Mouse (Mus musculus) forebrain, embryonic 14.5 days (tissue): ENCODE measurements around the gene Gstm4. TPM values are rescaled to one million over a fixed set of nuclear protein-coding genes. Genes with fewer than 3 reads are reported as not detected.

ENCODE experiments used
- ATAC-seq: fragments of 200-750 bp; cut with Nextera tagmentation; 2 replicates; pipeline ENCODE4 v1.8.0; 2017; ENCODE audit warnings: mild to moderate bottlenecking, moderate library complexity
- DNase-seq: peaks from one replicate; pipeline ENCODE4 v3.0.0-alpha.2; 2015; ENCODE audit warnings: low spot score
- H3K27ac ChIP-seq: fragments of 300-500 bp; sonication (generic); 2 replicates; pipeline ENCODE4 v1.5.1; 2014; ENCODE audit warnings: low read depth, mild to moderate bottlenecking, control low read depth, low read length, moderate library complexity
- H3K27me3 ChIP-seq: fragments of 300-500 bp; sonication (generic); replicated peaks from 2 replicates; pipeline ENCODE4 v1.6.1; 2014; ENCODE audit warnings: low read length, control low read depth, mixed read lengths; ENCODE audit not compliant: control insufficient read depth, insufficient read depth
- H3K36me3 ChIP-seq: fragments of 300-500 bp; sonication (generic); 2 replicates; pipeline ENCODE4 v1.6.1; 2014; ENCODE audit warnings: low read length, control low read depth; ENCODE audit not compliant: control insufficient read depth, insufficient read depth
- H3K4me1 ChIP-seq: fragments of 300-500 bp; sonication (generic); 2 replicates; pipeline ENCODE4 v1.6.1; 2014; ENCODE audit warnings: antibody characterized with exemption, low read length, control low read depth; ENCODE audit not compliant: control insufficient read depth, insufficient read depth
- H3K4me2 ChIP-seq: fragments of 300-500 bp; sonication (generic); 2 replicates; pipeline ENCODE4 v1.6.1; 2014; ENCODE audit warnings: mild to moderate bottlenecking, control low read depth, low read length
- H3K4me3 ChIP-seq: fragments of 300-500 bp; sonication (generic); 2 replicates; pipeline ENCODE4 v1.5.1; 2014; ENCODE audit warnings: low read depth, low read length, control low read depth
- H3K9ac ChIP-seq: fragments of 300-500 bp; sonication (generic); 2 replicates; pipeline ENCODE4 v1.6.1; 2014; ENCODE audit warnings: mild to moderate bottlenecking, low read length, control low read depth, moderate library complexity
- H3K9me3 ChIP-seq: fragments of 300-500 bp; sonication (generic); replicated peaks from 2 replicates; pipeline ENCODE4 v1.6.1; 2016; ENCODE audit warnings: low read length, control low read depth, mixed read lengths; ENCODE audit not compliant: control insufficient read depth
- WGBS: fragments of 180-500 bp; shearing (Covaris S2); extraction: QIAGEN DNeasy Blood & Tissue Kit; methylation state at CpG from one replicate; pipeline ENCODE4 v1.1.7; 2014; 5-methylcytosine and 5-hydroxymethylcytosine counted together
- polyA plus RNA-seq: library from polyadenylated mRNA; unstranded; fragments of >200 nt; fragmentation: Nextera tagmentation; extraction: Ambion mirVana; gene quantifications from 2 replicates; pipeline ENCODE4 v1.2.1, GENCODE M21; 2014

Gstm4 gene
- polyA plus RNA-seq, 1 experiment from 2014 or later: 17.6 TPM

DNA sequence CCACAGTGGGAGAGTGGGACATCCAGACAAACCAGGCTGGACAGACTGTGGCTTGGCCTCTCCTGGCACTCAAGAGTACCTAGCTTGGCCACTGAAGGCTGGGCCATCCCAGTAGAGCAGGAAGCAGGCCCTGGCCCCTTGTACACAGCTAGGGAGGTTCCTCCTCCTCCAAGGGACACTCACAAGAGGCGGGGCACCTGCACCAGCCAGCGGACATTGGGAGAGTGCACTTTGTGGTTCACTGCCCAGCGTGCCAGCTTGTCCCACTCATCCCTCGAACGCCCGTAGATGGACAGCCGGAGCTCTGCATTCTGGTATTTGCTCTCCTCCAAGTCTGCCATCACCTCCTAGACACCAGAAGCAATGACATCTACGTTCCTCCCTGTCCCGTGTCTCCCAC, 32.1 kb upstream of the Gstm4 start:
- WGBS: 93% methylated on average over 9 of the region's 9 CpGs
- Histone ChIP-seq H3K9me3 (no peaks in the 10 kb centered on the region), H3K27ac (no peak overlapping the region), H3K4me3 (no peak overlapping the region), H3K36me3 (peaks cover 61% of the 10 kb centered on the region), H3K27me3 (no peaks in the 10 kb centered on the region), H3K9ac (no peak overlapping the region), H3K4me1 (no peaks in the 10 kb centered on the region), H3K4me2 (no peak overlapping the region)
- no peak for ATAC-seq
- no peak for DNase-seq

- H3K27ac ChIP-seq: peak overlapping the region; percentile 49
These were observed 28.4 kb upstream of the Gstm4 start for GRCm38 (mm10) chr3:108072983-108073569.

GRCm38 (mm10) chr3:108070295-108071293, 25.9 kb upstream of the Gstm4 start:
- peak; percentile 36 for DNase-seq
- Histone ChIP-seq H3K9me3 (no peaks in the 10 kb centered on the region), H3K4me1 (no peaks in the 10 kb centered on the region), H3K27ac (no peak overlapping the region), H3K4me3 (no peak overlapping the region), H3K9ac (no peak overlapping the region), H3K4me2 (no peak overlapping the region), H3K36me3 (peaks cover 21% of the 10 kb centered on the region), H3K27me3 (no peaks in the 10 kb centered on the region)
- 0 out of 2 replicates have a peak, but pooled peaks have one; percentile 13 for ATAC-seq
- 69% methylated on average over 10 of the region's 10 CpGs for WGBS

More at GRCm38 (mm10) chr3:108072983-108073569, 28.4 kb upstream of the Gstm4 start:
- peak; percentile 43; the same call in 1 of the 2 replicates for ATAC-seq
- Histone ChIP-seq H3K4me2 (no peak overlapping the region), H3K4me1 (no peaks in the 10 kb centered on the region), H3K4me3 (no peak overlapping the region), H3K9me3 (no peaks in the 10 kb centered on the region), H3K9ac (no peak overlapping the region), H3K36me3 (peaks cover 46% of the 10 kb centered on the region), H3K27me3 (no peaks in the 10 kb centered on the region)
- 68% methylated on average over 10 of the region's 10 CpGs for WGBS
- DNase-seq: peak; percentile 46

- Histone ChIP-seq H3K9ac (no peak overlapping the region), H3K36me3 (peaks cover 9% of the 10 kb centered on the region; the same call in 1 of the 2 replicates), H3K27ac (no peak overlapping the region), H3K4me2 (no peak overlapping the region), H3K4me3 (no peak overlapping the region), H3K4me1 (no peaks in the 10 kb centered on the region), H3K9me3 (no peaks in the 10 kb centered on the region), H3K27me3 (no peaks in the 10 kb centered on the region)
- ATAC-seq (no peak), DNase-seq (no peak)
- 83% methylated on average over 13 of the region's 13 CpGs for WGBS
These were observed 24.7 kb upstream of the Gstm4 start for GRCm38 (mm10) chr3:108069231-108069870.

- DNase-seq: no peak
- H3K27ac ChIP-seq: no peak overlapping the region
- H3K27me3 ChIP-seq: no peaks in the 10 kb centered on the region
- H3K4me1 ChIP-seq: no peaks in the 10 kb centered on the region
- H3K36me3 ChIP-seq: peaks cover 4% of the 10 kb centered on the region; the same call in 1 of the 2 replicates
- no peak overlapping the region for H3K4me2 ChIP-seq
- no peak for ATAC-seq
- H3K9me3 ChIP-seq: no peaks in the 10 kb centered on the region
- no peak overlapping the region for H3K4me3 ChIP-seq
- H3K9ac ChIP-seq: no peak overlapping the region
- 41% methylated on average over 1 of the region's 1 CpGs for WGBS
These were observed 24.1 kb upstream of the Gstm4 start for GRCm38 (mm10) chr3:108068826-108069225.

- peaks cover 4% of the 10 kb centered on the region; the same call in 1 of the 2 replicates for H3K36me3 ChIP-seq
- H3K9me3 ChIP-seq: no peaks in the 10 kb centered on the region
- 68% methylated on average over 6 of the region's 6 CpGs for WGBS
- DNase-seq: no peak
- no peak for ATAC-seq
- H3K27ac ChIP-seq: no peak overlapping the region
- no peak overlapping the region for H3K4me2 ChIP-seq
- no peak overlapping the region for H3K9ac ChIP-seq
- H3K27me3 ChIP-seq: no peaks in the 10 kb centered on the region
- H3K4me3 ChIP-seq: no peak overlapping the region
- no peaks in the 10 kb centered on the region for H3K4me1 ChIP-seq
These were observed 22.8 kb upstream of the Gstm4 start for GRCm38 (mm10) chr3:108067370-108067934.

- no peaks in the 10 kb centered on the region for H3K9me3 ChIP-seq
- no peak overlapping the region for H3K4me2 ChIP-seq
- H3K27ac ChIP-seq: no peak overlapping the region
- H3K4me3 ChIP-seq: no peak overlapping the region
- 85% methylated on average over 9 of the region's 9 CpGs for WGBS
- ATAC-seq: no peak
- no peaks in the 10 kb centered on the region for H3K27me3 ChIP-seq
- H3K4me1 ChIP-seq: no peaks in the 10 kb centered on the region
- no peak for DNase-seq
- no peak overlapping the region for H3K9ac ChIP-seq
- H3K36me3 ChIP-seq: no peaks in the 10 kb centered on the region
These were observed 20.9 kb upstream of the Gstm4 start for GRCm38 (mm10) chr3:108065551-108065950.

GRCm38 (mm10) chr3:108064672-108065071, 20.0 kb upstream of the Gstm4 start:
- no peaks in the 10 kb centered on the region for H3K4me1 ChIP-seq
- DNase-seq (no peak), ATAC-seq (no peak)
- H3K36me3 ChIP-seq: no peaks in the 10 kb centered on the region
- H3K27me3 ChIP-seq: no peaks in the 10 kb centered on the region
- no peak overlapping the region for H3K4me3 ChIP-seq
- H3K27ac ChIP-seq: no peak overlapping the region
- H3K4me2 ChIP-seq: no peak overlapping the region
- whole genome bisulfite sequencing: 77% methylated on average over 4 of the region's 4 CpGs
- no peak overlapping the region for H3K9ac ChIP-seq
- no peaks in the 10 kb centered on the region for H3K9me3 ChIP-seq
